19 mouse cellular contexts compared by ENCODE assay signal in the genomic region with DNA sequence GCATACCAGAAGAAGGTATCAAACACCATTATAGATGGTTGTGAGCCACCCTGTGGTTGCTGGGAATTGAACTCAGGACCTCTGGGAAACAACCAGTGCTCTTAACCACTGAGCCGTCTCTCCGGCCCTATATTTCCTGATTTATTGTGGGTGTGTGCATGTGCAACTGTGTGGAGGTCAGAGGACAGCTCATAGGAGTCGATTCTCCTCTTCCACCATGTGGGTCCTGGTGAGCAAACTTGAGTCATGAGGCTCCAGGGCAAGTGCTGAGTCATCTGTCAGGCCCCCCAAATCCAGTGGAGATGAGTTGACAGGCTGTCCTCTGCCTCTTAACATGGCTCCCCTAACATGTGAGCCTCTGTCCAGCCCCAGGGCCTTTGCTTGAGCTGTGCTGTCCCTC. TPM values are rescaled to one million over a fixed set of nuclear protein-coding genes. Genes with fewer than 3 reads are reported as not detected.
DNase-seq lines count a peak whose midpoint lies in the region; ATAC-seq and TF ChIP-seq lines count a peak whose summit lies in the region.
"Had no signal": no experiment of that assay in that cellular context is flagged by ENCODE, and none has a peak within 500 bp of the region (broad histone marks: within the 10 kb centered on the region; RNA-seq: fewer than 3 reads in every experiment).

No protein-coding gene starts in this region.

- no peaks in the 10 kb centered on the region for H3K27me3 ChIP-seq in cerebellum, adult 2 months (ENCODE audit: control insufficient read depth, insufficient read depth, low read length)
- H3K27me3 ChIP-seq in hindbrain, embryonic 10.5 days (ENCODE audit: insufficient read depth, poor library complexity, severe bottlenecking) = no peaks in the 10 kb centered on the region
- H3K27me3 ChIP-seq: forebrain, embryonic 15.5 days; kidney, embryonic 15.5 days; limb, embryonic 12.5 days; lung, embryonic 15.5 days had no signal

- TF ChIP-seq POLR2A in cerebellum, adult 2 months (IDR thresholded peaks at IDR 0.05; ENCODE audit: borderline replicate concordance, insufficient read depth, low read length) = no peak

- intact Hi-C loops in left cerebral cortex, adult 2 months (cut with DNase I) = no loop called here
- intact Hi-C loops in left cerebral cortex, postnatal 25 days (cut with DNase I) = no loop called here

- peak overlapping the region; percentile 73 for H3K27ac ChIP-seq in left cerebral cortex, adult 2 months
- H3K27ac ChIP-seq in cerebellum, adult 2 months (ENCODE audit: insufficient read depth, low read length) = no peak overlapping the region
- no peak overlapping the region for H3K27ac ChIP-seq in hindbrain, embryonic 10.5 days
- H3K27ac ChIP-seq: forebrain, embryonic 15.5 days; kidney, embryonic 15.5 days; limb, embryonic 12.5 days; lung, embryonic 15.5 days had no signal

- H3K4me3 ChIP-seq in left cerebral cortex, adult 2 months = no peak overlapping the region
- H3K4me3 ChIP-seq in cerebellum, adult 2 months (replicated peaks; ENCODE audit: insufficient read depth, low read depth, low read length) = no peak overlapping the region
- H3K4me3 ChIP-seq in hindbrain, embryonic 10.5 days = no peak overlapping the region
- H3K4me3 ChIP-seq: forebrain, embryonic 15.5 days; kidney, embryonic 15.5 days; limb, embryonic 12.5 days; lung, embryonic 15.5 days had no signal

- TF ChIP-seq CTCF in left cerebral cortex, adult 2 months (IDR thresholded peaks at IDR 0.05) = no peak
- TF ChIP-seq CTCF in cerebellum, adult 2 months (IDR thresholded peaks at IDR 0.05; ENCODE audit: borderline replicate concordance, insufficient read depth, low read depth, low read length) = no peak

- peaks cover 19% of the 10 kb centered on the region for H3K4me1 ChIP-seq in cerebellum, adult 2 months (ENCODE audit: control insufficient read depth, insufficient read depth, low read length)
- H3K4me1 ChIP-seq in hindbrain, embryonic 10.5 days (replicated peaks) = peaks cover 10% of the 10 kb centered on the region

- DNase-seq in adrenal gland, postnatal 14 days = peak; percentile 57
- no peak for DNase-seq in adrenal gland, adult 8-10 months
- no peak for DNase-seq in left cerebral cortex, adult 2 months (ENCODE audit: extremely low spot score in 1 of 2, low spot score in 2 of 2)
- no peak for DNase-seq in left cerebral cortex, postnatal 25 days (ENCODE audit: low spot score in 2 of 2)
- DNase-seq in NIH3T3 (ENCODE audit: low read depth) = peak; percentile 85
- DNase-seq in cerebellum, adult 2 months = no peak
- no peak for DNase-seq in hindbrain, embryonic 10.5 days (ENCODE audit: low spot score)
- DNase-seq: cerebellum, postnatal 25 days had no signal

- peaks cover 43% of the 10 kb centered on the region for H3K36me3 ChIP-seq in hindbrain, embryonic 10.5 days

- WGBS in cerebellum, adult 2 months = 87% methylated on average over 3 of the region's 3 CpGs
- 87% methylated on average over 3 of the region's 3 CpGs for WGBS in hindbrain, embryonic 10.5 days

- H3K9me3 ChIP-seq in hindbrain, embryonic 10.5 days = no peaks in the 10 kb centered on the region
- H3K9me3 ChIP-seq: forebrain, embryonic 15.5 days; kidney, embryonic 15.5 days; limb, embryonic 12.5 days; lung, embryonic 15.5 days had no signal

- peak; percentile 5 for ATAC-seq in monocyte, adult 5-6 weeks (replicated peaks; ENCODE audit: insufficient number of reproducible peaks, low FRiP score, low TSS enrichment, poor library complexity, severe bottlenecking)
- ATAC-seq: forebrain, embryonic 15.5 days; inflammation-experienced regulatory T-cells, adult 6 months had no signal

RNA-seq across cellular contexts. Expression of a gene that starts 9.3 kb away (rescaled TPM):
- total RNA-seq in adrenal gland, postnatal 14 days (2021) = 27.1 and 29.5 TPM in 2 replicates
- total RNA-seq in adrenal gland, adult 8-10 months (2022) = 10 to 100 TPM; 30.4 to 32.5 (median 31.2) TPM
- 10 to 100 TPM; 31.8 to 34.6 TPM for total RNA-seq in left cerebral cortex, adult 2 months (2021)
- 10 to 100 TPM; 33.5 to 34.1 TPM for total RNA-seq in left cerebral cortex, postnatal 25 days (2021)
- total RNA-seq in monocyte, adult 5-6 weeks (2017) = 13.2 to 22.7 TPM (median 13.6 TPM) in 3 replicates
- polyA plus RNA-seq in cerebellum, adult 2 months (2012; rRNA removed) = 19.9 and 21.8 TPM in 2 replicates
- 13.3 and 15.5 TPM in 2 replicates for polyA plus RNA-seq in hindbrain, embryonic 10.5 days (2016; fragmentation: Nextera tagmentation; extraction: Ambion mirVana)

RNA-seq across cellular contexts. Expression of a gene that starts 10.7 kb away (rescaled TPM):
- total RNA-seq in adrenal gland, postnatal 14 days (2021) = 18.7 and 20.9 TPM in 2 replicates
- 10 to 100 TPM; 23.9 to 26.3 (median 24.8) TPM for total RNA-seq in adrenal gland, adult 8-10 months (2022)
- total RNA-seq in left cerebral cortex, adult 2 months (2021) = 1 to 10 TPM; 6.9 to 7.2 TPM
- total RNA-seq in left cerebral cortex, postnatal 25 days (2021) = 1 to 10 TPM; 5.2 to 5.4 TPM
- total RNA-seq in monocyte, adult 5-6 weeks (2017) = 2.6 to 11.4 TPM (median 3.9 TPM) in 3 replicates
- 4.5 and 4.7 TPM in 2 replicates for polyA plus RNA-seq in cerebellum, adult 2 months (2012; rRNA removed)
- polyA plus RNA-seq in hindbrain, embryonic 10.5 days (2016; fragmentation: Nextera tagmentation; extraction: Ambion mirVana) = 2.4 and 2.6 TPM in 2 replicates

RNA-seq across cellular contexts. Expression of a gene that starts 26.8 kb away (rescaled TPM):
- 76.9 and 106 TPM in 2 replicates for total RNA-seq in adrenal gland, postnatal 14 days (2021)
- 100 to 1,000 TPM in 3 of 4 experiments, 10 to 100 TPM in 1; 92.6 to 117 (median 103) TPM for total RNA-seq in adrenal gland, adult 8-10 months (2022)
- 10 to 100 TPM in 1 of 2 experiments, 1 to 10 TPM in 1; 7.7 to 11.4 TPM for total RNA-seq in left cerebral cortex, adult 2 months (2021)
- total RNA-seq in left cerebral cortex, postnatal 25 days (2021) = 10 to 100 TPM in 1 of 2 experiments, 1 to 10 TPM in 1; 7.6 to 10.3 TPM
- 10.2 to 15.5 TPM (median 13.4 TPM) in 3 replicates for total RNA-seq in monocyte, adult 5-6 weeks (2017)
- 15.6 and 20.9 TPM in 2 replicates for polyA plus RNA-seq in cerebellum, adult 2 months (2012; rRNA removed)
- polyA plus RNA-seq in hindbrain, embryonic 10.5 days (2016; fragmentation: Nextera tagmentation; extraction: Ambion mirVana) = 50.9 and 61.6 TPM in 2 replicates

RNA-seq across cellular contexts. Expression of a gene that starts 34.2 kb away (rescaled TPM):
- not detected in 2 replicates for total RNA-seq in adrenal gland, postnatal 14 days (2021)
- not detected for total RNA-seq in adrenal gland, adult 8-10 months (2022)
- total RNA-seq in left cerebral cortex, adult 2 months (2021) = not detected
- total RNA-seq in left cerebral cortex, postnatal 25 days (2021) = not detected
- total RNA-seq in monocyte, adult 5-6 weeks (2017) = not detected in 3 replicates
- polyA plus RNA-seq in cerebellum, adult 2 months (2012; rRNA removed) = not detected in 2 replicates
- polyA plus RNA-seq in hindbrain, embryonic 10.5 days (2016; fragmentation: Nextera tagmentation; extraction: Ambion mirVana) = not detected in 2 replicates
- total RNA-seq: gastrocnemius, postnatal 4 days; heart, postnatal 4 days; layer of hippocampus, postnatal 36 days had no signal
- polyA plus RNA-seq: embryonic facial prominence, embryonic 14.5 days; forebrain, embryonic 15.5 days; inflammation-experienced regulatory T-cells, adult 6 months; kidney, embryonic 15.5 days; limb, embryonic 12.5 days; lung, embryonic 15.5 days; midbrain, embryonic 11.5 days had no signal

RNA-seq across cellular contexts. Expression of a gene that starts 37.3 kb away (rescaled TPM):
- 25.6 and 29.3 TPM in 2 replicates for total RNA-seq in adrenal gland, postnatal 14 days (2021)
- total RNA-seq in adrenal gland, adult 8-10 months (2022) = 1 to 10 TPM; 1.8 to 3.4 (median 2.6) TPM
- under 1 TPM; 0.70 to 0.91 TPM for total RNA-seq in left cerebral cortex, adult 2 months (2021)
- total RNA-seq in left cerebral cortex, postnatal 25 days (2021) = 1 to 10 TPM in 1 of 2 experiments, under 1 TPM in 1; 0.69 to 1.1 TPM
- total RNA-seq in monocyte, adult 5-6 weeks (2017) = 1.2 to 5.9 TPM (median 3.2 TPM) in 3 replicates
- 0.65 and 0.71 TPM in 2 replicates for polyA plus RNA-seq in cerebellum, adult 2 months (2012; rRNA removed)
- 196 and 300 TPM in 2 replicates for polyA plus RNA-seq in hindbrain, embryonic 10.5 days (2016; fragmentation: Nextera tagmentation; extraction: Ambion mirVana)

Comparison
In these comparisons a context has a peak if more than half of its experiments do, and no peak if none do; other contexts are left out.
1. DNase-seq: peak in adrenal gland, postnatal 14 days (single experiment) and NIH3T3 (single experiment); none in adrenal gland, adult 8-10 months (single experiment), left cerebral cortex, adult 2 months (0 of 2), left cerebral cortex, postnatal 25 days (0 of 2), cerebellum, adult 2 months (0 of 2) and hindbrain, embryonic 10.5 days (single experiment).